Mouse (Mus musculus) heart, embryonic 16.5 days (tissue): ENCODE data around the gene Ak8. TPM values are rescaled to one million over a fixed set of nuclear protein-coding genes. Genes with fewer than 3 reads are reported as not detected.
A peak's percentile ranks its signal among the peaks of the same experiment; 100 is the strongest.

Source experiments
- ATAC-seq: fragments of 200-750 bp; cut with Nextera tagmentation; replicated peaks from 2 replicates; pipeline ENCODE4 v1.8.0; 2017; ENCODE audit warnings: moderate number of reproducible peaks; ENCODE audit not compliant: insufficient read depth, low FRiP score; ENCODE audit errors: extremely low read depth
- H3K27ac ChIP-seq: fragments of 300-500 bp; sonication (generic); 2 replicates; pipeline ENCODE4 v1.5.1; 2014; ENCODE audit warnings: mild to moderate bottlenecking, low read length, control low read depth, moderate library complexity
- H3K27me3 ChIP-seq: fragments of 300-500 bp; sonication (generic); 2 replicates; pipeline ENCODE4 v1.6.1; 2014; ENCODE audit warnings: low read length, mixed read lengths; ENCODE audit not compliant: control insufficient read depth, insufficient read depth
- H3K36me3 ChIP-seq: fragments of 300-500 bp; sonication (generic); 2 replicates; pipeline ENCODE4 v1.6.1; 2014; ENCODE audit not compliant: control insufficient read depth, insufficient read depth
- H3K4me1 ChIP-seq: fragments of 300-500 bp; sonication (generic); 2 replicates; pipeline ENCODE4 v1.6.1; 2014; ENCODE audit warnings: low read length, mixed read lengths; ENCODE audit not compliant: control insufficient read depth, insufficient read depth
- H3K4me2 ChIP-seq: fragments of 300-500 bp; sonication (generic); 2 replicates; pipeline ENCODE4 v1.6.1; 2014; ENCODE audit warnings: low read depth, mild to moderate bottlenecking, control low read depth, low read length
- H3K4me3 ChIP-seq: fragments of 300-500 bp; sonication (generic); 2 replicates; pipeline ENCODE4 v1.5.1; 2014; ENCODE audit warnings: mild to moderate bottlenecking, control low read depth, low read length
- H3K9ac ChIP-seq: fragments of 300-500 bp; sonication (generic); 2 replicates; pipeline ENCODE4 v1.6.1; 2014; ENCODE audit warnings: low read length, control low read depth
- H3K9me3 ChIP-seq: fragments of 300-500 bp; sonication (generic); replicated peaks from 2 replicates; pipeline ENCODE4 v1.6.1; 2016; ENCODE audit warnings: low read length; ENCODE audit not compliant: control insufficient read depth
- WGBS: fragments of 180-500 bp; shearing (Covaris S2); extraction: QIAGEN DNeasy Blood & Tissue Kit; methylation state at CpG from one replicate; pipeline ENCODE4 v1.1.7; 2014; 5-methylcytosine and 5-hydroxymethylcytosine counted together
- polyA plus RNA-seq: library from polyadenylated mRNA; unstranded; fragments of >200 nt; fragmentation: Nextera tagmentation; extraction: Ambion mirVana; gene quantifications from 2 replicates; pipeline ENCODE4 v1.2.1, GENCODE M21; 2015

Ak8 gene
- polyA plus RNA-seq, 1 experiment from 2014 or later, result 0.30 TPM

- H3K36me3 ChIP-seq, result no peaks in the 10 kb centered on the region
- H3K9me3 ChIP-seq, result no peaks in the 10 kb centered on the region
- ATAC-seq, result no peak
Measured at GRCm38 (mm10) chr2:28796298-28796697, 96.3 kb downstream of the Ak8 start.

GRCm38 (mm10) chr2:28797490-28798106 is 97.6 kb downstream of the Ak8 start:
- 59% methylated on average over 18 of the region's 18 CpGs for WGBS
- Histone ChIP-seq H3K9me3 (no peaks in the 10 kb centered on the region), H3K4me3 (no peak overlapping the region), H3K4me2 (no peak overlapping the region), H3K27ac (peak overlapping the region; percentile 52), H3K36me3 (no peaks in the 10 kb centered on the region), H3K27me3 (no peaks in the 10 kb centered on the region), H3K4me1 (peaks cover 2% of the 10 kb centered on the region; the same call in 1 of the 2 replicates), H3K9ac (no peak overlapping the region)
- no peak for ATAC-seq

More at GRCm38 (mm10) chr2:28796298-28796697, 96.3 kb downstream of the Ak8 start:
- no peak overlapping the region for H3K27ac ChIP-seq
- 58% methylated on average over 8 of the region's 8 CpGs for WGBS
- no peak overlapping the region for H3K4me2 ChIP-seq
- H3K4me1 ChIP-seq, result peaks cover 4% of the 10 kb centered on the region; the same call in 1 of the 2 replicates
- no peak overlapping the region for H3K4me3 ChIP-seq
- H3K9ac ChIP-seq, result no peak overlapping the region
- no peaks in the 10 kb centered on the region for H3K27me3 ChIP-seq

GRCm38 (mm10) chr2:28798390-28798789 is 98.4 kb downstream of the Ak8 start:
- H3K4me2 ChIP-seq, result no peak overlapping the region
- H3K4me3 ChIP-seq, result no peak overlapping the region
- no peaks in the 10 kb centered on the region for H3K36me3 ChIP-seq
- WGBS, result 32% methylated on average over 3 of the region's 3 CpGs
- no peaks in the 10 kb centered on the region for H3K27me3 ChIP-seq
- H3K4me1 ChIP-seq, result no peaks in the 10 kb centered on the region
- peak overlapping the region; percentile 57 for H3K27ac ChIP-seq
- H3K9ac ChIP-seq, result no peak overlapping the region
- 0 out of 2 replicates have a peak, but pooled peaks have one; percentile 67 for ATAC-seq
- H3K9me3 ChIP-seq, result no peaks in the 10 kb centered on the region

- H3K9me3 ChIP-seq, result no peaks in the 10 kb centered on the region
- no peaks in the 10 kb centered on the region for H3K27me3 ChIP-seq
- H3K4me1 ChIP-seq, result no peaks in the 10 kb centered on the region
- WGBS, result 56% methylated on average over 2 of the region's 2 CpGs
- no peaks in the 10 kb centered on the region for H3K36me3 ChIP-seq
- no peak overlapping the region for H3K27ac ChIP-seq
- no peak overlapping the region for H3K4me3 ChIP-seq
- no peak overlapping the region for H3K4me2 ChIP-seq
- H3K9ac ChIP-seq, result no peak overlapping the region
- no peak for ATAC-seq
Measured at GRCm38 (mm10) chr2:28799575-28799974, 99.6 kb downstream of the Ak8 start.

- Histone ChIP-seq H3K27me3 (no peaks in the 10 kb centered on the region), H3K36me3 (no peaks in the 10 kb centered on the region), H3K4me1 (no peaks in the 10 kb centered on the region), H3K4me2 (no peak overlapping the region), H3K4me3 (no peak overlapping the region), H3K27ac (no peak overlapping the region), H3K9ac (no peak overlapping the region), H3K9me3 (no peaks in the 10 kb centered on the region)
- no peak for ATAC-seq
- WGBS, result 78% methylated on average over 7 of the region's 7 CpGs
Measured at GRCm38 (mm10) chr2:28803406-28803805, 103.4 kb downstream of the Ak8 start.

- ATAC-seq, result no peak
- H3K4me3 ChIP-seq, result no peak overlapping the region
- WGBS, result 65% methylated on average over 6 of the region's 6 CpGs
Measured at GRCm38 (mm10) chr2:28808841-28809240, 108.9 kb downstream of the Ak8 start.

GRCm38 (mm10) chr2:28810260-28811013 is 110.5 kb downstream of the Ak8 start:
- ATAC-seq, result no peak
- WGBS, result 48% methylated on average over 5 of the region's 5 CpGs
- Histone ChIP-seq H3K27ac (no peak overlapping the region), H3K9me3 (no peaks in the 10 kb centered on the region), H3K4me1 (no peaks in the 10 kb centered on the region), H3K36me3 (no peaks in the 10 kb centered on the region), H3K4me3 (no peak overlapping the region), H3K4me2 (no peak overlapping the region), H3K27me3 (no peaks in the 10 kb centered on the region), H3K9ac (no peak overlapping the region)

More at GRCm38 (mm10) chr2:28808841-28809240, 108.9 kb downstream of the Ak8 start:
- H3K9ac ChIP-seq, result no peak overlapping the region
- no peaks in the 10 kb centered on the region for H3K36me3 ChIP-seq
- H3K9me3 ChIP-seq, result no peaks in the 10 kb centered on the region
- H3K4me2 ChIP-seq, result no peak overlapping the region
- no peak overlapping the region for H3K27ac ChIP-seq
- no peaks in the 10 kb centered on the region for H3K4me1 ChIP-seq
- no peaks in the 10 kb centered on the region for H3K27me3 ChIP-seq

GRCm38 (mm10) chr2:28818866-28819265 is 118.9 kb downstream of the Ak8 start:
- H3K4me1 ChIP-seq, result no peaks in the 10 kb centered on the region
- H3K4me2 ChIP-seq, result no peak overlapping the region
- H3K9ac ChIP-seq, result no peak overlapping the region
- no peaks in the 10 kb centered on the region for H3K27me3 ChIP-seq
- H3K36me3 ChIP-seq, result peaks cover 2% of the 10 kb centered on the region
- no peaks in the 10 kb centered on the region for H3K9me3 ChIP-seq
- WGBS, result 38% methylated on average over 4 of the region's 4 CpGs
- no peak overlapping the region for H3K4me3 ChIP-seq
- ATAC-seq, result no peak
- no peak overlapping the region for H3K27ac ChIP-seq

- Histone ChIP-seq H3K9me3 (no peaks in the 10 kb centered on the region), H3K4me2 (no peak overlapping the region), H3K36me3 (peaks cover 64% of the 10 kb centered on the region), H3K9ac (no peak overlapping the region), H3K4me3 (no peak overlapping the region), H3K27me3 (no peaks in the 10 kb centered on the region), H3K27ac (no peak overlapping the region), H3K4me1 (no peaks in the 10 kb centered on the region)
- ATAC-seq, result no peak
- WGBS, result 32% methylated on average over 4 of the region's 4 CpGs
Measured at GRCm38 (mm10) chr2:28829265-28829664, 129.3 kb downstream of the Ak8 start.
